Mouse (Mus musculus) forebrain, embryonic 16.5 days (tissue): Measurements from ENCODE around the gene Acmsd. TPM values are rescaled to one million over a fixed set of nuclear protein-coding genes. Genes with fewer than 3 reads are reported as not detected.
"Not testable (repeated sequence)": the region's sequence is repeated elsewhere in the genome, so short reads cannot be mapped to it uniquely, and the experiment has no call there.

ENCODE experiments used
- ATAC-seq: fragments of 200-750 bp; cut with Nextera tagmentation; 2 replicates; pipeline ENCODE4 v1.8.0; 2017; ENCODE audit warnings: mild to moderate bottlenecking, moderate library complexity
- H3K27ac ChIP-seq: fragments of 300-500 bp; sonication (generic); 2 replicates; pipeline ENCODE4 v1.5.1; 2014; ENCODE audit warnings: low read length, control low read depth
- H3K27me3 ChIP-seq: fragments of 300-500 bp; sonication (generic); replicated peaks from 2 replicates; pipeline ENCODE4 v1.6.1; 2014; ENCODE audit warnings: low read length; ENCODE audit not compliant: control insufficient read depth, insufficient read depth
- H3K36me3 ChIP-seq: fragments of 300-500 bp; sonication (generic); 2 replicates; pipeline ENCODE4 v1.6.1; 2014; ENCODE audit not compliant: control insufficient read depth, insufficient read depth
- H3K4me1 ChIP-seq: fragments of 300-500 bp; sonication (generic); replicated peaks from 2 replicates; pipeline ENCODE4 v1.6.1; 2014; ENCODE audit warnings: low read length; ENCODE audit not compliant: control insufficient read depth, insufficient read depth
- H3K4me2 ChIP-seq: fragments of 300-500 bp; sonication (generic); 2 replicates; pipeline ENCODE4 v1.6.1; 2014; ENCODE audit warnings: mild to moderate bottlenecking, low read length, control low read depth
- H3K4me3 ChIP-seq: fragments of 300-500 bp; sonication (generic); replicated peaks from 2 replicates; pipeline ENCODE4 v1.5.1; 2014; ENCODE audit warnings: mild to moderate bottlenecking, low read length, control low read depth
- H3K9ac ChIP-seq: fragments of 300-500 bp; sonication (generic); replicated peaks from 2 replicates; pipeline ENCODE4 v1.6.1; 2014; ENCODE audit warnings: low read depth, low read length, control low read depth
- H3K9me3 ChIP-seq: fragments of 300-500 bp; sonication (generic); 2 replicates; pipeline ENCODE4 v1.6.1; 2016; ENCODE audit warnings: low read length; ENCODE audit not compliant: control insufficient read depth
- WGBS: fragments of 180-500 bp; shearing (Covaris S2); extraction: QIAGEN DNeasy Blood & Tissue Kit; methylation state at CpG from one replicate; pipeline ENCODE4 v1.1.7; 2014; 5-methylcytosine and 5-hydroxymethylcytosine counted together
- polyA plus RNA-seq: library from polyadenylated mRNA; unstranded; fragments of >200 nt; fragmentation: Nextera tagmentation; extraction: Ambion mirVana; gene quantifications from 2 replicates; pipeline ENCODE4 v1.2.1, GENCODE M21; 2015

Gene Acmsd
- polyA plus RNA-seq, 1 experiment from 2014 or later = not detected

- no peaks in the 10 kb centered on the region for H3K36me3 ChIP-seq
- H3K4me2 ChIP-seq = no peak overlapping the region
- H3K27ac ChIP-seq = no peak overlapping the region
- no peak overlapping the region for H3K4me3 ChIP-seq
- H3K4me1 ChIP-seq = no peaks in the 10 kb centered on the region
- 74% methylated on average over 3 of the region's 3 CpGs for WGBS
- no peak for ATAC-seq
- no peaks in the 10 kb centered on the region for H3K9me3 ChIP-seq
- H3K27me3 ChIP-seq = no peaks in the 10 kb centered on the region
- no peak overlapping the region for H3K9ac ChIP-seq
Measured at GRCm38 (mm10) chr1:127732841-127733240, 3.6 kb downstream of the Acmsd start.

GRCm38 (mm10) chr1:127735356-127735755 lies 6.1 kb downstream of the Acmsd start:
- no peak for ATAC-seq
- no peak overlapping the region for H3K9ac ChIP-seq
- H3K36me3 ChIP-seq = no peaks in the 10 kb centered on the region
- H3K27me3 ChIP-seq = no peaks in the 10 kb centered on the region
- H3K4me2 ChIP-seq = no peak overlapping the region
- no peak overlapping the region for H3K27ac ChIP-seq
- 78% methylated on average over 3 of the region's 3 CpGs for WGBS
- no peaks in the 10 kb centered on the region for H3K4me1 ChIP-seq
- no peaks in the 10 kb centered on the region for H3K9me3 ChIP-seq
- no peak overlapping the region for H3K4me3 ChIP-seq

- 82% methylated on average over 11 of the region's 11 CpGs for WGBS
- ATAC-seq = no peak
- H3K9me3 ChIP-seq = no peaks in the 10 kb centered on the region
- no peaks in the 10 kb centered on the region for H3K27me3 ChIP-seq
- H3K4me1 ChIP-seq = no peaks in the 10 kb centered on the region
- H3K9ac ChIP-seq = no peak overlapping the region
- no peaks in the 10 kb centered on the region for H3K36me3 ChIP-seq
- no peak overlapping the region for H3K4me2 ChIP-seq
- no peak overlapping the region for H3K4me3 ChIP-seq
- no peak overlapping the region for H3K27ac ChIP-seq
Measured at GRCm38 (mm10) chr1:127750401-127751102, 21.3 kb downstream of the Acmsd start.

- H3K4me3 ChIP-seq = no peak overlapping the region
- H3K9ac ChIP-seq = no peak overlapping the region
- H3K9me3 ChIP-seq = no peaks in the 10 kb centered on the region
- H3K4me1 ChIP-seq = no peaks in the 10 kb centered on the region
- WGBS = 72% methylated on average over 4 of the region's 4 CpGs
- H3K4me2 ChIP-seq = no peak overlapping the region
- H3K27ac ChIP-seq = no peak overlapping the region
- no peak for ATAC-seq
- no peaks in the 10 kb centered on the region for H3K27me3 ChIP-seq
- H3K36me3 ChIP-seq = no peaks in the 10 kb centered on the region
Measured at GRCm38 (mm10) chr1:127755806-127756205, 26.6 kb downstream of the Acmsd start.

- WGBS = 69% methylated on average over 5 of the region's 5 CpGs
- no peak for ATAC-seq
Measured at GRCm38 (mm10) chr1:127756331-127757163, 27.3 kb downstream of the Acmsd start.

GRCm38 (mm10) chr1:127757164-127757545 lies 27.9 kb downstream of the Acmsd start:
- not testable (repeated sequence) for H3K4me1 ChIP-seq, ATAC-seq, H3K9me3 ChIP-seq, H3K36me3 ChIP-seq, H3K27ac ChIP-seq, H3K4me3 ChIP-seq, H3K27me3 ChIP-seq, H3K4me2 ChIP-seq, H3K9ac ChIP-seq
- WGBS = 96% methylated on average over 3 of the region's 3 CpGs

More at GRCm38 (mm10) chr1:127756331-127757163, 27.3 kb downstream of the Acmsd start:
- Histone ChIP-seq H3K9me3 (no peaks in the 10 kb centered on the region), H3K27ac (no peak overlapping the region), H3K4me2 (no peak overlapping the region), H3K27me3 (no peaks in the 10 kb centered on the region), H3K36me3 (no peaks in the 10 kb centered on the region), H3K4me1 (no peaks in the 10 kb centered on the region), H3K4me3 (no peak overlapping the region), H3K9ac (no peak overlapping the region)

- H3K27me3 ChIP-seq = no peaks in the 10 kb centered on the region
- H3K4me1 ChIP-seq = no peaks in the 10 kb centered on the region
- H3K4me2 ChIP-seq = no peak overlapping the region
- H3K9me3 ChIP-seq = no peaks in the 10 kb centered on the region
- no peak overlapping the region for H3K9ac ChIP-seq
- no peak for ATAC-seq
- no peak overlapping the region for H3K4me3 ChIP-seq
- no peaks in the 10 kb centered on the region for H3K36me3 ChIP-seq
- 71% methylated on average over 2 of the region's 2 CpGs for WGBS
- no peak overlapping the region for H3K27ac ChIP-seq
Measured at GRCm38 (mm10) chr1:127765468-127765867, 36.3 kb downstream of the Acmsd start.

- H3K9me3 ChIP-seq = no peaks in the 10 kb centered on the region
- WGBS = 88% methylated on average over 2 of the region's 2 CpGs
- no peaks in the 10 kb centered on the region for H3K36me3 ChIP-seq
- ATAC-seq = no peak
- no peak overlapping the region for H3K27ac ChIP-seq
- no peaks in the 10 kb centered on the region for H3K4me1 ChIP-seq
- no peak overlapping the region for H3K9ac ChIP-seq
- no peak overlapping the region for H3K4me2 ChIP-seq
- no peak overlapping the region for H3K4me3 ChIP-seq
- H3K27me3 ChIP-seq = no peaks in the 10 kb centered on the region
Measured at GRCm38 (mm10) chr1:127766741-127767140, 37.5 kb downstream of the Acmsd start.

GRCm38 (mm10) chr1:127773198-127773802 lies 44.1 kb downstream of the Acmsd start:
- peak overlapping the region; percentile 59 for H3K4me2 ChIP-seq
- no peaks in the 10 kb centered on the region for H3K9me3 ChIP-seq
- 2% methylated on average over 14 of the region's 14 CpGs for WGBS
- H3K27me3 ChIP-seq = no peaks in the 10 kb centered on the region
- peak overlapping the region; percentile 57 for H3K4me3 ChIP-seq
- peak overlapping the region; percentile 63 for H3K9ac ChIP-seq
- H3K27ac ChIP-seq = peak overlapping the region; percentile 78
- peak; percentile 37 for ATAC-seq
- peaks cover 12% of the 10 kb centered on the region for H3K4me1 ChIP-seq
- no peaks in the 10 kb centered on the region for H3K36me3 ChIP-seq
